Mouse (Mus musculus) ES-Bruce4 (cell line): Measurements from ENCODE around the gene Mast3.

ENCODE experiments used
- CTCF ChIP-seq: IDR thresholded peaks from one replicate; pipeline ENCODE4 v1.8.1; 2011; ENCODE audit warnings: low read depth, low read length
- EP300 ChIP-seq: IDR thresholded peaks from 2 replicates; pipeline ENCODE4 v1.6.1; 2011; ENCODE audit warnings: low read depth, low read length; ENCODE audit not compliant: insufficient read depth
- POLR2A ChIP-seq: IDR thresholded peaks from one replicate; pipeline ENCODE4 v1.8.1; 2011; ENCODE audit warnings: low read length; ENCODE audit not compliant: insufficient read depth

GRCm38 (mm10) chr8:70745691-70746220 is 59.1 kb downstream of the Mast3 start:
- TF ChIP-seq EP300: no peak
- TF ChIP-seq POLR2A: no peak
- TF ChIP-seq CTCF: no peak
